Mouse (Mus musculus) midbrain, postnatal 0 days (tissue): Measurements from ENCODE around the gene Plod1. TPM values are rescaled to one million over a fixed set of nuclear protein-coding genes. Genes with fewer than 3 reads are reported as not detected.

Experiments
- ATAC-seq: fragments of 200-750 bp; cut with Nextera tagmentation; 2 replicates; pipeline ENCODE4 v1.8.0; 2017; ENCODE audit warnings: moderate number of reproducible peaks, mild to moderate bottlenecking, moderate TSS enrichment, moderate library complexity; ENCODE audit not compliant: low FRiP score
- DNase-seq: peaks from one replicate; pipeline ENCODE4 v3.0.0-alpha.2; 2015; ENCODE audit warnings: low spot score
- H3K27ac ChIP-seq: fragments of 300-500 bp; sonication (generic); 2 replicates; pipeline ENCODE4 v1.5.1; 2014; ENCODE audit warnings: low read depth, mild to moderate bottlenecking, low read length, mixed read lengths
- H3K27me3 ChIP-seq: fragments of 300-500 bp; sonication (generic); 2 replicates; pipeline ENCODE4 v1.6.1; 2014; ENCODE audit warnings: low read length, control low read depth, mixed read lengths; ENCODE audit not compliant: insufficient read depth
- H3K36me3 ChIP-seq: fragments of 300-500 bp; sonication (generic); 2 replicates; pipeline ENCODE4 v1.6.1; 2014; ENCODE audit warnings: low read length, control low read depth, mixed read lengths; ENCODE audit not compliant: insufficient read depth
- H3K4me1 ChIP-seq: fragments of 300-500 bp; sonication (generic); 2 replicates; pipeline ENCODE4 v1.6.1; 2014; ENCODE audit warnings: mild to moderate bottlenecking, control low read depth, antibody characterized with exemption, low read length, mixed read lengths; ENCODE audit not compliant: insufficient read depth
- H3K4me2 ChIP-seq: fragments of 300-500 bp; sonication (generic); 2 replicates; pipeline ENCODE4 v1.6.1; 2014; ENCODE audit warnings: low read depth, mild to moderate bottlenecking, low read length, mixed read lengths; ENCODE audit not compliant: poor library complexity, severe bottlenecking
- H3K4me3 ChIP-seq: fragments of 300-500 bp; sonication (generic); 2 replicates; pipeline ENCODE4 v1.5.1; 2014; ENCODE audit warnings: low read depth, mild to moderate bottlenecking, low read length, moderate library complexity
- H3K9ac ChIP-seq: fragments of 300-500 bp; sonication (generic); replicated peaks from 2 replicates; pipeline ENCODE4 v1.6.1; 2014; ENCODE audit warnings: mild to moderate bottlenecking, low read length, moderate library complexity, mixed read lengths; ENCODE audit not compliant: poor library complexity, severe bottlenecking
- H3K9me3 ChIP-seq: fragments of 300-500 bp; sonication (generic); 2 replicates; pipeline ENCODE4 v1.6.1; 2016; ENCODE audit warnings: low read length, control low read depth
- CTCF ChIP-seq: IDR thresholded peaks from 2 replicates; pipeline ENCODE4 v1.5.1; 2016; ENCODE audit warnings: antibody characterized with exemption, mild to moderate bottlenecking
- WGBS: fragments of 180-500 bp; shearing (Covaris S2); extraction: QIAGEN DNeasy Blood & Tissue Kit; methylation state at CpG from one replicate; pipeline ENCODE4 v1.1.7; 2014; 5-methylcytosine and 5-hydroxymethylcytosine counted together
- polyA plus RNA-seq: library from polyadenylated mRNA; unstranded; fragments of >200 nt; fragmentation: Nextera tagmentation; extraction: Ambion mirVana; gene quantifications from 2 replicates; pipeline ENCODE4 v1.2.1, GENCODE M21; 2015
- total RNA-seq: library from RNA; depleted of rRNA; stranded (reverse); fragments of >200 nt; gene quantifications from 2 replicates; pipeline ENCODE4 v1.2.3, GENCODE M21; 2014

The Plod1 gene
- total and polyA plus RNA-seq, 2 experiments from 2014 or later = 20.0 to 26.1 TPM

GRCm38 (mm10) chr4:147897348-147897747 lies 39.2 kb downstream of the Plod1 start:
- H3K4me2 ChIP-seq = no peak overlapping the region
- 97% methylated on average over 3 of the region's 3 CpGs for WGBS
- 0 out of 2 replicates have a peak, but pooled peaks cover 2% of the 10 kb centered on the region for H3K4me1 ChIP-seq
- H3K36me3 ChIP-seq = peaks cover 72% of the 10 kb centered on the region
- ATAC-seq (no peak), DNase-seq (no peak)
- no peak overlapping the region for H3K4me3 ChIP-seq
- H3K9me3 ChIP-seq = no peaks in the 10 kb centered on the region
- H3K27me3 ChIP-seq = no peaks in the 10 kb centered on the region
- TF ChIP-seq CTCF = no peak
- no peak overlapping the region for H3K9ac ChIP-seq
- H3K27ac ChIP-seq = no peak overlapping the region

- no peaks in the 10 kb centered on the region for H3K9me3 ChIP-seq
- ATAC-seq (no peak), DNase-seq (no peak)
- no peak for TF ChIP-seq CTCF
- peaks cover 80% of the 10 kb centered on the region for H3K36me3 ChIP-seq
- H3K4me2 ChIP-seq = no peak overlapping the region
- H3K27me3 ChIP-seq = no peaks in the 10 kb centered on the region
- no peak overlapping the region for H3K27ac ChIP-seq
- 0 out of 2 replicates have a peak, but pooled peaks cover 2% of the 10 kb centered on the region for H3K4me1 ChIP-seq
- 67% methylated on average over 1 of the region's 1 CpGs for WGBS
- no peak overlapping the region for H3K4me3 ChIP-seq
- H3K9ac ChIP-seq = no peak overlapping the region
These were observed 40.2 kb downstream of the Plod1 start for GRCm38 (mm10) chr4:147896411-147896810.

DNA sequence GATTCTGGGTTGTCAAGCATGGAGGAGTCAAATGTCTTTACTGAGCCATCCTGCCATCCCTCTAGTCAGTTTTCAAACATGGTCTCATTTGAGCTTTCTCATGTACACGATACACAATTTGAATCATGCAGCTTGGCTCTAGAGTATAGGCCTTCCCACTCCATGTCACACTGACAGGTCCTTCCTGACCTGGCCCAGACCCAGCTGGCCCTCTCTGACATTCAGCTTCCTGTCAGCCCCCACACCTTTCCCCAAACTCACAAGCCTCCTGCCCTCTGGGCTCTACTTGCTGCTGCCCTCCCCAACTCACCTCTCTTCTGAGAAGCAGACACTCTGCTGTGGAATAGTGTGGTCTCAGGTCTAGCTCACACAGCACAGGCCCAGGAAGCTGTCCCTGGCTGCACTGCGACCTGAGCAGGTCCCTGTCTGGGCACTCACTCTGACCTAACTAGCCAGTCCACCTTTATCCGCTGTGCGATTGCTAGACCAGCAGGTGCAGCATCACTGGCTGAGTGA lies 40.7 kb downstream of the Plod1 start:
- Histone ChIP-seq H3K27me3 (no peaks in the 10 kb centered on the region), H3K4me2 (no peak overlapping the region), H3K9ac (no peak overlapping the region), H3K27ac (no peak overlapping the region), H3K36me3 (peaks cover 83% of the 10 kb centered on the region), H3K4me3 (no peak overlapping the region), H3K9me3 (no peaks in the 10 kb centered on the region), H3K4me1 (0 out of 2 replicates have a peak, but pooled peaks cover 2% of the 10 kb centered on the region)
- DNase-seq (no peak), ATAC-seq (no peak)
- no peak for TF ChIP-seq CTCF
- 97% methylated on average over 4 of the region's 4 CpGs for WGBS

- Histone ChIP-seq H3K4me3 (no peak overlapping the region), H3K27me3 (no peaks in the 10 kb centered on the region), H3K27ac (no peak overlapping the region), H3K9me3 (no peaks in the 10 kb centered on the region), H3K36me3 (peaks cover 73% of the 10 kb centered on the region), H3K4me2 (no peak overlapping the region), H3K4me1 (no peaks in the 10 kb centered on the region), H3K9ac (no peak overlapping the region)
- no peak for ATAC-seq
- DNase-seq = no peak
- TF ChIP-seq CTCF = no peak
- 86% methylated on average over 6 of the region's 6 CpGs for WGBS
These were observed 46.2 kb downstream of the Plod1 start for GRCm38 (mm10) chr4:147890341-147890740.

DNA sequence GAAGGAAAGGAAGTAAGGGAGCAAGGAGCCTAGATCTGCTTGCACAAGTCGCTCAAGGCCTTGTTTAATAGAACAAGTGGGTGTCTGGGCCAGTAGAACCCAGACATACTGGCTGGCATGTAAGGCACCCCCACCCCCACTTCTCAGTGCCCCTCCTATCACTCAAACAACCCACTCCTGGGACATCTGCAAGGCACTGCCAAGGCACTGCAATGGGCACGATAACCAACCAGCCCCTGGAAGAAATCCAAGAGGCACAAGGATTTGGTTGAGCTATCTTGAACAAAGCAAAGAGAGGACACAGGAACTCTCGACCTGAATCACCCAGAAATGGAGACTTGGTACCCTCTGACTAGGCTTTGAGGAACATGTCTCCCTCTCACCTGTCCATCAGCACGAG lies 48.3 kb downstream of the Plod1 start:
- TF ChIP-seq CTCF = no peak
- H3K4me1 ChIP-seq = no peaks in the 10 kb centered on the region
- no peak overlapping the region for H3K4me2 ChIP-seq
- no peak overlapping the region for H3K9ac ChIP-seq
- WGBS = 88% methylated on average over 4 of the region's 4 CpGs
- H3K9me3 ChIP-seq = no peaks in the 10 kb centered on the region
- peaks cover 77% of the 10 kb centered on the region for H3K36me3 ChIP-seq
- H3K27me3 ChIP-seq = no peaks in the 10 kb centered on the region
- H3K27ac ChIP-seq = no peak overlapping the region
- no peak for DNase-seq
- no peak for ATAC-seq
- H3K4me3 ChIP-seq = no peak overlapping the region

DNA sequence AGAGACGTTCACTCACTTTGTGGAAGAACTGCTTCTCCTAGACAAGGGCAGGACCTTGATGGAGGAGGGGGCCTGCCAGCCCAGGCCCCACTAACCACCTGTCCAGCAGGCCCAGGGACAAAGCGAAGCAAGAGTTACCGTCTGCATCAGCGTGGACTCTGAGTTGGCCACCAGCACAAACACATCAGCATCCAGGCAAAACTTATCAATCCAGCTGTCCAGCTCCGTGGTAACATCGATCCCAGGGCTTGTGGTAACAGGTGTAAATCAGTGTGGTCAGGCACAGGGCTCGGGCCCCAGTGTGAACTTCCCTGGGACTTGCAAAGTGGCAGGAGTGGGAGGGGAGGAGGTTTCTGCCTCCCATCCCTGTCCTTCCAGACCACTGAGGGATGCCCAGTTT lies 49.3 kb downstream of the Plod1 start:
- Histone ChIP-seq H3K9me3 (no peaks in the 10 kb centered on the region), H3K4me1 (no peaks in the 10 kb centered on the region), H3K4me3 (no peak overlapping the region), H3K27me3 (no peaks in the 10 kb centered on the region), H3K36me3 (peaks cover 82% of the 10 kb centered on the region), H3K4me2 (no peak overlapping the region), H3K27ac (no peak overlapping the region), H3K9ac (no peak overlapping the region)
- WGBS = 95% methylated on average over 7 of the region's 7 CpGs
- DNase-seq (no peak), ATAC-seq (no peak)
- no peak for TF ChIP-seq CTCF
